Mouse (Mus musculus): ENCODE measurements around the gene Uba7. TPM values are rescaled to one million over a fixed set of nuclear protein-coding genes. Genes with fewer than 3 reads are reported as not detected.

The Uba7 gene
- polyA plus RNA-seq, 1 experiment from 2014 or later = 13.2 TPM

DNA sequence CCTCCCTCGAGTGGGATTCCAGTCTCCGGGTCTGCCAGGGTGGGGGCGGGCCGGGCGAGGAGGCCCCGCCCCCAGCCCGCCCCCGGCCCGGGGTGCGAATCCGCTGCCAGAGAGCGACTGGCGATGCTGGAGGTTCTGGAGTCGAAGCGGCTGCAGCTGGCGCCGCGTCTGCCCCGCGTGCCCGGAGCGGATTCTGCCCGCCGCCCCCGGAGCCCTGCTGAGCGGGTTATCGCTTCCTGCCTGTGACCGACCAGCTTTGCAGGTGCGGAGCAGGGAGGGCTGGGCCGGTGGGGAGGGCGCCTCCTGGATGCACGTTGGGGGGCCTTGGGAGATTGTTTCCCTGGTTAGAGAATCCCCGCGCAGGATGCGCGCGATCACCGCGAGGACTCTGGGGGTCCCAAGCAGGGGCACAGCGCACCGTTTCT, 39.5 kb upstream of the Uba7 start:
- Histone ChIP-seq H3K36me3 (replicated peaks; ENCODE audit: control insufficient read depth, insufficient read depth, low read depth, low read length) (no peaks in the 10 kb centered on the region), H3K4me3 (ENCODE audit: low read depth, low read length) (peak overlapping the region; percentile 45), H3K9me3 (replicated peaks; ENCODE audit: control insufficient read depth, low read length) (no peaks in the 10 kb centered on the region), H3K4me2 (ENCODE audit: low read depth, low read length) (peak overlapping the region; percentile 91), H3K9ac (replicated peaks; ENCODE audit: low read length) (peak overlapping the region; percentile 51), H3K27ac (replicated peaks; ENCODE audit: low read depth, low read length) (no peak overlapping the region), H3K27me3 (ENCODE audit: control insufficient read depth, insufficient read depth, low read length) (no peaks in the 10 kb centered on the region; the same call in 1 of the 2 replicates), H3K4me1 (ENCODE audit: control insufficient read depth, insufficient read depth, low read length) (peaks cover 2% of the 10 kb centered on the region; the same call in 1 of the 2 replicates)
- DNase-seq (ENCODE audit: low spot score) (peak; percentile 67), ATAC-seq (replicated peaks; ENCODE audit: insufficient number of reproducible peaks, low FRiP score, low TSS enrichment, low read depth) (peak; percentile 7; the same call in 1 of the 2 replicates)
- WGBS = under 1% methylated on average over 35 of the region's 41 CpGs

DNA sequence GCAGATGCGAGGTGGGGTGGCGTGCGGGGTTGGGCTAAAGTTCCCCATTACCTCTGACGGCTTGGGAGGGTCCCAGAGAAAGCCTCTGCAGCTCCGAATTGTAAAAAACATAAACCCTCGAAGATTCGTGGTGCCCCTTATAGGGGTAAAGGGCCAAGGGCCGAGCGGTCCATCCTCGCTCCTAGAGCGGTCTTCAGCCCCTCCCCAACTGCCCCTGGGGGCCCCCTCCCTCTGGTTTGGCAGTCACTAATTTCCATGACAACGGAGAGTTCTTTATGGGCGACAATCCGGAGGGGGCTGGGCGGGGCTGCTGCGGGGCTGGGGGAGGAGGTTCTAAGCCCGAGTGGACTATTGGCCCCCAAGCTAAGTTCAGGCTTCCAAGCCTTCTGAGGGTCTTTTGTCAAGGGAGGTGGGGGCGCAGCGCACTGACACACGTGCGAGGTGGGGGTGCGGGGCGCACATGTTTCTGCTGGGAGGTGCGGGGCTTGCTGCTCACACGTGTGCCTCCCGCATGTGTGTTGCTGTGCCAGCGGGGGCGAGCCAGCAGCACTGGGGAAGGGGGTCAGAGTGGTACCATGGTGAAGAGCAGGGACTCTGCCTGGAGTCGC, 39.0 kb upstream of the Uba7 start:
- DNase-seq (ENCODE audit: low spot score) = peak; percentile 22
- H3K27me3 ChIP-seq (ENCODE audit: control insufficient read depth, insufficient read depth, low read length) = no peaks in the 10 kb centered on the region; the same call in 1 of the 2 replicates
- ATAC-seq (replicated peaks; ENCODE audit: insufficient number of reproducible peaks, low FRiP score, low TSS enrichment, low read depth) = peak; percentile 50
- WGBS = 1% methylated on average over 29 of the region's 29 CpGs
- H3K9me3 ChIP-seq (replicated peaks; ENCODE audit: control insufficient read depth, low read length) = no peaks in the 10 kb centered on the region
- no peak overlapping the region for H3K27ac ChIP-seq (replicated peaks; ENCODE audit: low read depth, low read length)
- peak overlapping the region; percentile 91 for H3K4me2 ChIP-seq (ENCODE audit: low read depth, low read length)
- H3K9ac ChIP-seq (replicated peaks; ENCODE audit: low read length) = peak overlapping the region; percentile 51
- H3K4me1 ChIP-seq (ENCODE audit: control insufficient read depth, insufficient read depth, low read length) = peaks cover 2% of the 10 kb centered on the region; the same call in 1 of the 2 replicates
- H3K36me3 ChIP-seq (replicated peaks; ENCODE audit: control insufficient read depth, insufficient read depth, low read depth, low read length) = no peaks in the 10 kb centered on the region
- peak overlapping the region; percentile 45 for H3K4me3 ChIP-seq (ENCODE audit: low read depth, low read length)

DNA sequence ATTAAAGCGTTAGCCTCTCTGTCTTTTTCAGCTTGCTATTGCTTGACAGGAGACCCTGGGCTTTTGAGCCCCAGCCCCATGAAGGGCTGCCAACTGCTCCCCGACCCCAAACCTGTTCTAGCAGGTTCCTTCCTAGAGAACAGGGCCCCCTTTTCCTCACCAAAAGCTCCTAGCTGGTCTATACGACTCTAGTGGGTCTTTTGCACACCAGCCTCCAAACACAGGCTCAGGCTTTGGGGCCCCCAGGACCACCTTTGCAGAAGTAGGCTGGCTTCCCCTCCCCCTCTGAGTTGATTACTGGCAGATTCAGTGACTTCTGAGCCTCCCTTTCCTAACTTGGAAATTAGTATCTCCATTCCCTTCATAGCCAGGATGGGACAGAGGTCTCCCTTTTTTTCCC, 38.5 kb upstream of the Uba7 start:
- H3K36me3 ChIP-seq (replicated peaks; ENCODE audit: control insufficient read depth, insufficient read depth, low read depth, low read length) = no peaks in the 10 kb centered on the region
- ATAC-seq (replicated peaks; ENCODE audit: insufficient number of reproducible peaks, low FRiP score, low TSS enrichment, low read depth) (no peak), DNase-seq (ENCODE audit: low spot score) (no peak)
- WGBS = 7% methylated on average over 3 of the region's 3 CpGs
- peak overlapping the region; percentile 45 for H3K4me3 ChIP-seq (ENCODE audit: low read depth, low read length)
- H3K27me3 ChIP-seq (ENCODE audit: control insufficient read depth, insufficient read depth, low read length) = no peaks in the 10 kb centered on the region; the same call in 1 of the 2 replicates
- H3K27ac ChIP-seq (replicated peaks; ENCODE audit: low read depth, low read length) = no peak overlapping the region
- peaks cover 2% of the 10 kb centered on the region; the same call in 1 of the 2 replicates for H3K4me1 ChIP-seq (ENCODE audit: control insufficient read depth, insufficient read depth, low read length)
- H3K9ac ChIP-seq (replicated peaks; ENCODE audit: low read length) = no peak overlapping the region; the same call in 1 of the 2 replicates
- H3K9me3 ChIP-seq (replicated peaks; ENCODE audit: control insufficient read depth, low read length) = no peaks in the 10 kb centered on the region
- peak overlapping the region; percentile 91 for H3K4me2 ChIP-seq (ENCODE audit: low read depth, low read length)

DNA sequence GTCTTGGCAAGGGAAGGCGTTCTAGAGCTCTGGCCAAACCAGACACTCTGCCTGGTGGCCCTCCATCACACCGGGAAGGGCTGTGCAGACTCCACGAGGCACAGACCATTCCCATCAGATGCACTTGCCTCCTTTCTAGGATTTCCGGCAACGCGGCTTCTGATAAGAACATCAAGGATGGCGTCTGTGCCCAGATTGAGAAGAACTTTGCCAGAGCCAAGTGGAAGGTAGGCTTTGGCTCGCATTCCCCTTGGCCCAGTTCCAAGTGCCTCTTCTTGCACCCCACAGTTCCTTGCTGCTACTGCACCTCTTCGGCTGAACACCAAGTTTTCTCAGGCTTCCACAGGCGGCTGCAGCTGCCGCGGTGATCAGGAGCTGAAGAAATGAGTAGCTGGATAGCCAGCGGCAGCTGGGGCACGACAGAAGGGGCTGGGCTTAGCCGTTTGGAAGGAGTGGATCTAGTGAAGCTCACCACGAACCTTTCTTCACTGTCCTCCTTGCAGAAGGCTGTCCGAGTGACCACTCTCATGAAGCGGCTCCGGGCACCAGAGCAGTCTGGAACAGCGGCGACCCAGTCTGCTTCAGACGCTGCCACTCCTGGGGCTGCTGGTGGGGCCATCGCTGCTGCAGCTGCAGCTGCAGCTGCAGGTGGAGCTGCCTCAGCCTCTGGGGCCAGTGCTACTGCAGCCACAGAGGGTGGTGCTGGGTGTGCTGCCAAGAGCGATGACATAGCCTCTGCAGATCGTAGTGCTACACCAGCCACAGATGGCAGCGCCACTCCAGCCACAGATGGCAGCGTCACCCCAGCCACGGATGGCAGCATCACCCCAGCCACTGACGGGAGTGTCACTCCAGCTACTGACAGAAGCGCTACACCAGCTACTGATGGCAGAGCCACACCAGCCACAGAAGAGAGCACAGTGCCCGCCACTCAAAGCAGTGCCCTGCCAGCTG, 27.8 kb upstream of the Uba7 start:
- no peak overlapping the region for H3K4me2 ChIP-seq (ENCODE audit: low read depth, low read length)
- no peaks in the 10 kb centered on the region for H3K27me3 ChIP-seq (ENCODE audit: control insufficient read depth, insufficient read depth, low read length)
- no peaks in the 10 kb centered on the region; the same call in 1 of the 2 replicates for H3K4me1 ChIP-seq (ENCODE audit: control insufficient read depth, insufficient read depth, low read length)
- ATAC-seq (replicated peaks; ENCODE audit: insufficient number of reproducible peaks, low FRiP score, low TSS enrichment, low read depth) (no peak), DNase-seq (ENCODE audit: low spot score) (no peak)
- H3K36me3 ChIP-seq (replicated peaks; ENCODE audit: control insufficient read depth, insufficient read depth, low read depth, low read length) = no peaks in the 10 kb centered on the region
- H3K9me3 ChIP-seq (replicated peaks; ENCODE audit: control insufficient read depth, low read length) = no peaks in the 10 kb centered on the region
- no peak overlapping the region for H3K4me3 ChIP-seq (ENCODE audit: low read depth, low read length)
- H3K9ac ChIP-seq (replicated peaks; ENCODE audit: low read length) = no peak overlapping the region
- WGBS = 91% methylated on average over 31 of the region's 31 CpGs
- no peak overlapping the region for H3K27ac ChIP-seq (replicated peaks; ENCODE audit: low read depth, low read length)

DNA sequence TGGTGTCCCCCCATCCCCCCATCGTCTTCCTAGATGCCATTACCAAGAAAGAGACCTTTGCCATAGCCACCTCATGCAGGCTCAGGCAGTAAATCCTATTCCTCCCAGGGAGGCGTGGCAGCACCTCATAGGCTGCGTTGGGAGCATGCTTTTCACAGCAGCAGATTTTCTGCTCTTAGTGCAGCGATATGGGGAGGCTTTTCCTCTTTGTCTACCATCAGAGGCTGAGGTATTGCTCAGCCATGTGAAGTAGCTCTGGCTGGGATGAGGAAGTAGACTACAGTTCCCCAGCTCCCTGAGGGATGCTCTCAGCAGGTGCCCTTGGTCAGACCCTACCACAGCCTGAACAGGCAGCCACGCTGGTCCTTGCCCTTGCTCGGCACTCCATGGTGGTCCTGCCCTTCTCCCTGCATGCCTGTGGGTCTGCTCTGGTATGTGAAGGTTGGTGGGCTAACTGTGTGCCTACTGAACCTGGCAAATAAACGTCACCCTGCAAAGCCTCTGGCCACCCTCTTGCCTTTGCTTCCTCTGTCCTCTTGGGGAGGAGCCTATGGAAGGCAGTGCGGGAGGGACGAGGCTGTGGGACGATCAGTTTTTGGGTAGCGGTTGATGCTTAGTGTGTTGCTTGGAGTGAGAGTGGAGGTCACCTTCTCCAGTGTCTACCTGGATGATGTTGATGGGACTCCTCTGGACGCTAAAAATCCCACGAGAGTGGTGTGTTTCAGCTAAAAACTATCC, 26.0 kb upstream of the Uba7 start:
- WGBS = 73% methylated on average over 13 of the region's 13 CpGs
- Histone ChIP-seq H3K9me3 (replicated peaks; ENCODE audit: control insufficient read depth, low read length) (no peaks in the 10 kb centered on the region), H3K9ac (replicated peaks; ENCODE audit: low read length) (no peak overlapping the region), H3K4me1 (ENCODE audit: control insufficient read depth, insufficient read depth, low read length) (no peaks in the 10 kb centered on the region; the same call in 1 of the 2 replicates), H3K27me3 (ENCODE audit: control insufficient read depth, insufficient read depth, low read length) (no peaks in the 10 kb centered on the region), H3K4me3 (ENCODE audit: low read depth, low read length) (no peak overlapping the region), H3K27ac (replicated peaks; ENCODE audit: low read depth, low read length) (no peak overlapping the region), H3K36me3 (replicated peaks; ENCODE audit: control insufficient read depth, insufficient read depth, low read depth, low read length) (no peaks in the 10 kb centered on the region), H3K4me2 (ENCODE audit: low read depth, low read length) (no peak overlapping the region)
- DNase-seq (ENCODE audit: low spot score) (no peak), ATAC-seq (replicated peaks; ENCODE audit: insufficient number of reproducible peaks, low FRiP score, low TSS enrichment, low read depth) (no peak)

GRCm38 (mm10) chr9:107949922-107950235, 25.4 kb upstream of the Uba7 start, which contains the start of gene Traip:
TSS of gene Traip (plus strand) at chr9:107950136.
- Histone ChIP-seq H3K27ac (replicated peaks; ENCODE audit: low read depth, low read length) (no peak within 1 kb of the TSS), H3K4me2 (ENCODE audit: low read depth, low read length) (peak within 1 kb of the TSS; percentile 82), H3K4me3 (ENCODE audit: low read depth, low read length) (peak within 1 kb of the TSS; percentile 81), H3K9ac (replicated peaks; ENCODE audit: low read length) (peak within 1 kb of the TSS; percentile 67), H3K27me3 (ENCODE audit: control insufficient read depth, insufficient read depth, low read length) (no peaks in the 10 kb centered on the region), H3K9me3 (replicated peaks; ENCODE audit: control insufficient read depth, low read length) (no peaks in the 10 kb centered on the region), H3K4me1 (ENCODE audit: control insufficient read depth, insufficient read depth, low read length) (no peaks in the 10 kb centered on the region; the same call in 1 of the 2 replicates), H3K36me3 (replicated peaks; ENCODE audit: control insufficient read depth, insufficient read depth, low read depth, low read length) (no peaks in the 10 kb centered on the region)
- no peak for DNase-seq (ENCODE audit: low spot score)
- ATAC-seq (replicated peaks; ENCODE audit: insufficient number of reproducible peaks, low FRiP score, low TSS enrichment, low read depth) = no peak
- WGBS = 81% methylated on average over 10 of the region's 10 CpGs

GRCm38 (mm10) chr9:107950460-107951355, 24.6 kb upstream of the Uba7 start:
- WGBS = 13% methylated on average over 45 of the region's 45 CpGs
- peak overlapping the region; percentile 82 for H3K4me2 ChIP-seq (ENCODE audit: low read depth, low read length)
- no peaks in the 10 kb centered on the region; the same call in 1 of the 2 replicates for H3K4me1 ChIP-seq (ENCODE audit: control insufficient read depth, insufficient read depth, low read length)
- ATAC-seq (replicated peaks; ENCODE audit: insufficient number of reproducible peaks, low FRiP score, low TSS enrichment, low read depth) (peak; percentile 87), DNase-seq (ENCODE audit: low spot score) (peak; percentile 95)
- no peak overlapping the region for H3K27ac ChIP-seq (replicated peaks; ENCODE audit: low read depth, low read length)
- no peaks in the 10 kb centered on the region for H3K36me3 ChIP-seq (replicated peaks; ENCODE audit: control insufficient read depth, insufficient read depth, low read depth, low read length)
- H3K9ac ChIP-seq (replicated peaks; ENCODE audit: low read length) = peak overlapping the region; percentile 67
- H3K27me3 ChIP-seq (ENCODE audit: control insufficient read depth, insufficient read depth, low read length) = no peaks in the 10 kb centered on the region
- peak overlapping the region; percentile 81 for H3K4me3 ChIP-seq (ENCODE audit: low read depth, low read length)
- no peaks in the 10 kb centered on the region for H3K9me3 ChIP-seq (replicated peaks; ENCODE audit: control insufficient read depth, low read length)

Measured in embryonic facial prominence, embryonic 11.5 days (tissue).